ENCODE assay signal across 30 mouse cellular contexts in the genomic region with DNA sequence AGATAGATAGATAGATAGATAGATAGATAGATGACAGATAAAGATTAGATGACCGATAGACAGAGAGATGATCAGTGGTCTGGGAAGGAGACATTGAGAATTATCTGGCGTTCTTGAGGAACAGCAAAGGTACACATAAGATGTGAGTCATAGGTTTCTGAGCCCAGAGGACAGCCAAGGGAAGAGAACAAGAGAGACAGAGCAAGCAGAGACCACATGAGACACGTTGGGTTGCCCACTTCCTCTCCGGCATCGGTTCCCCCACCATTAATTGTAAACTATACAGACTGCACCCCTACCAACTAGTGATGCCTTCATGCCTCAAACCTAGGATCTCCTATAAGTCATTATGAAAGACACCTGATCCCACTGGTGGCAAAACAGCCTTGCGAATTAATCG. TPM values are rescaled to one million over a fixed set of nuclear protein-coding genes. Genes with fewer than 3 reads are reported as not detected.
DNase-seq lines count a peak whose midpoint lies in the region; ATAC-seq and TF ChIP-seq lines count a peak whose summit lies in the region.
"Had no signal": no experiment of that assay in that cellular context is flagged by ENCODE, and none has a peak within 500 bp of the region (broad histone marks: within the 10 kb centered on the region; RNA-seq: fewer than 3 reads in every experiment).

No protein-coding gene starts in this region.

- no peak for TF ChIP-seq POLR2A in thymus, adult 2 months (IDR thresholded peaks at IDR 0.05; ENCODE audit: control insufficient read depth, extremely low read depth, insufficient read depth, low read length, poor library complexity)

- H3K27ac ChIP-seq in thymus, adult 2 months (ENCODE audit: control insufficient read depth, insufficient read depth, low read length), result no peak overlapping the region
- H3K27ac ChIP-seq: embryonic facial prominence, embryonic 10.5 days; embryonic facial prominence, embryonic 12.5 days; forebrain, embryonic 10.5 days; forebrain, embryonic 12.5 days had no signal

- DNase-seq in thymus, postnatal 0 days (ENCODE audit: low spot score), result peak; percentile 3
- no peak for DNase-seq in thymus, adult 2 months
- no peak for DNase-seq in lung, adult 18-20 months
- DNase-seq: adrenal gland, adult 2 months; adrenal gland, postnatal 10 days; adrenal gland, postnatal 25 days; B cell, adult 2 months; cerebellum, adult 11 months; cerebellum, adult 18-20 months; cerebellum, adult 8-10 months; cerebellum, adult 9-11 months; cerebellum, postnatal 14 days; cerebellum, postnatal 36 days had no signal

- no peak for TF ChIP-seq CTCF in thymus, adult 2 months (IDR thresholded peaks at IDR 0.05; ENCODE audit: borderline replicate concordance, control insufficient read depth, extremely low read depth, insufficient read depth, low read length, poor library complexity)

- H3K27me3 ChIP-seq in thymus, adult 2 months (ENCODE audit: control insufficient read depth, insufficient read depth, low read length), result no peaks in the 10 kb centered on the region
- H3K27me3 ChIP-seq: CH12.LX; embryonic facial prominence, embryonic 12.5 days; forebrain, embryonic 12.5 days had no signal

- WGBS in thymus, adult 2 months, result 40% methylated on average over 7 of the region's 7 CpGs

- peak; percentile 50; the same call in 1 of the 2 replicates for ATAC-seq in granulocyte monocyte progenitor cell, adult 5-6 weeks (replicated peaks; ENCODE audit: poor library complexity, severe bottlenecking)
- no peak for ATAC-seq in erythroblast, adult 5-6 weeks (replicated peaks; ENCODE audit: low FRiP score, poor library complexity, severe bottlenecking)
- ATAC-seq: CD4-positive, CD25-positive, alpha-beta regulatory T cell, adult 4 months; forebrain, embryonic 14.5 days; forebrain, embryonic 16.5 days; Patski had no signal

- H3K4me3 ChIP-seq in thymus, adult 2 months (ENCODE audit: control insufficient read depth, insufficient read depth, low read length), result no peak overlapping the region
- H3K4me3 ChIP-seq: embryonic facial prominence, embryonic 10.5 days; embryonic facial prominence, embryonic 12.5 days; erythroblast, embryonic 14.5 days; forebrain, embryonic 10.5 days; forebrain, embryonic 12.5 days had no signal

- H3K36me3 ChIP-seq in thymus, adult 2 months (ENCODE audit: control insufficient read depth, insufficient read depth, low read length), result no peaks in the 10 kb centered on the region
- H3K36me3 ChIP-seq: embryonic facial prominence, embryonic 10.5 days; embryonic facial prominence, embryonic 12.5 days; forebrain, embryonic 10.5 days; forebrain, embryonic 12.5 days; G1E had no signal

- no peaks in the 10 kb centered on the region; the same call in 1 of the 2 replicates for H3K4me1 ChIP-seq in thymus, adult 2 months (replicated peaks; ENCODE audit: control insufficient read depth, insufficient read depth, low read length)
- H3K4me1 ChIP-seq: embryonic facial prominence, embryonic 10.5 days; embryonic facial prominence, embryonic 12.5 days; forebrain, embryonic 10.5 days; forebrain, embryonic 12.5 days had no signal

RNA-seq across cellular contexts. Expression of gene Prss40, which starts 6.5 kb away (rescaled TPM):
- not detected in 2 replicates for polyA plus RNA-seq in thymus, postnatal 0 days (2015; fragmentation: Nextera tagmentation; extraction: Ambion mirVana)
- polyA plus RNA-seq in thymus, adult 2 months (2012; rRNA removed), result not detected in 2 replicates
- not detected in 2 replicates for total RNA-seq in granulocyte monocyte progenitor cell, adult 5-6 weeks (2014; fragmentation: Nextera tagmentation)
- not detected in 2 replicates for total RNA-seq in granulocyte monocyte progenitor cell, adult 5-6 weeks (2017)
- not detected in 2 replicates for total RNA-seq in erythroblast, adult 5-6 weeks (2015; ENCODE audit: low replicate concordance)
- not detected in 2 replicates for total RNA-seq in erythroblast, adult 5-6 weeks (2017; ENCODE audit: low replicate concordance)
- total RNA-seq: adrenal gland, adult 2 months; adrenal gland, postnatal 10 days; adrenal gland, postnatal 25 days; adrenal gland, postnatal 4 days; CH12.LX had no signal
- polyA plus RNA-seq: adrenal gland, adult 2 months; brain, embryonic 14.5 days; CD4-positive, CD25-positive, alpha-beta regulatory T cell, adult 4 months; cortical plate, adult 2 months; embryonic facial prominence, embryonic 10.5 days; embryonic facial prominence, embryonic 12.5 days; embryonic facial prominence, embryonic 14.5 days; erythroblast, embryonic 14.5 days; forebrain, embryonic 10.5 days; forebrain, embryonic 12.5 days; forebrain, embryonic 14.5 days; G1E; Patski had no signal

RNA-seq across cellular contexts. Expression of gene Cfc1, which starts 18.8 kb away (rescaled TPM):
- not detected in 2 replicates for polyA plus RNA-seq in thymus, postnatal 0 days (2015; fragmentation: Nextera tagmentation; extraction: Ambion mirVana)
- 0.20 TPM in 1 of 2 replicates, not detected in the other for polyA plus RNA-seq in thymus, adult 2 months (2012; rRNA removed)
- total RNA-seq in granulocyte monocyte progenitor cell, adult 5-6 weeks (2014; fragmentation: Nextera tagmentation), result not detected in 2 replicates
- not detected in 2 replicates for total RNA-seq in granulocyte monocyte progenitor cell, adult 5-6 weeks (2017)
- not detected in 2 replicates for total RNA-seq in erythroblast, adult 5-6 weeks (2015; ENCODE audit: low replicate concordance)
- not detected in 2 replicates for total RNA-seq in erythroblast, adult 5-6 weeks (2017; ENCODE audit: low replicate concordance)
- total RNA-seq: adrenal gland, adult 2 months; adrenal gland, postnatal 10 days; adrenal gland, postnatal 25 days; adrenal gland, postnatal 4 days; CH12.LX had no signal
- polyA plus RNA-seq: adrenal gland, adult 2 months; cortical plate, adult 2 months; erythroblast, embryonic 14.5 days; forebrain, embryonic 10.5 days; forebrain, embryonic 12.5 days; G1E; Patski had no signal

RNA-seq across cellular contexts. Expression of gene Amer3, which starts 25.2 kb away (rescaled TPM):
- polyA plus RNA-seq in thymus, postnatal 0 days (2015; fragmentation: Nextera tagmentation; extraction: Ambion mirVana), result not detected in 2 replicates
- polyA plus RNA-seq in thymus, adult 2 months (2012; rRNA removed), result not detected in 2 replicates
- total RNA-seq in granulocyte monocyte progenitor cell, adult 5-6 weeks (2014; fragmentation: Nextera tagmentation), result not detected in 2 replicates
- not detected in 2 replicates for total RNA-seq in granulocyte monocyte progenitor cell, adult 5-6 weeks (2017)
- total RNA-seq in erythroblast, adult 5-6 weeks (2015; ENCODE audit: low replicate concordance), result not detected in 2 replicates
- 0.56 TPM in 1 of 2 replicates, not detected in the other for total RNA-seq in erythroblast, adult 5-6 weeks (2017; ENCODE audit: low replicate concordance)
- polyA plus RNA-seq: CD4-positive, CD25-positive, alpha-beta regulatory T cell, adult 4 months; erythroblast, embryonic 14.5 days; G1E; Patski had no signal

RNA-seq across cellular contexts. Expression of gene Prss39, which starts 56.1 kb away (rescaled TPM):
- polyA plus RNA-seq in thymus, postnatal 0 days (2015; fragmentation: Nextera tagmentation; extraction: Ambion mirVana), result not detected in 2 replicates
- polyA plus RNA-seq in thymus, adult 2 months (2012; rRNA removed), result 0.10 and 0.35 TPM in 2 replicates
- 1.2 TPM in 1 of 2 replicates, not detected in the other for total RNA-seq in granulocyte monocyte progenitor cell, adult 5-6 weeks (2014; fragmentation: Nextera tagmentation)
- not detected in 2 replicates for total RNA-seq in granulocyte monocyte progenitor cell, adult 5-6 weeks (2017)
- total RNA-seq in erythroblast, adult 5-6 weeks (2015; ENCODE audit: low replicate concordance), result not detected in 2 replicates
- total RNA-seq in erythroblast, adult 5-6 weeks (2017; ENCODE audit: low replicate concordance), result not detected in 2 replicates
- total RNA-seq: adrenal gland, adult 2 months; adrenal gland, postnatal 10 days; adrenal gland, postnatal 25 days; adrenal gland, postnatal 4 days; CH12.LX had no signal
- polyA plus RNA-seq: adrenal gland, adult 2 months; brain, embryonic 14.5 days; CD4-positive, CD25-positive, alpha-beta regulatory T cell, adult 4 months; cortical plate, adult 2 months; embryonic facial prominence, embryonic 10.5 days; embryonic facial prominence, embryonic 12.5 days; embryonic facial prominence, embryonic 14.5 days; erythroblast, embryonic 14.5 days; forebrain, embryonic 10.5 days; forebrain, embryonic 12.5 days; forebrain, embryonic 14.5 days; forebrain, embryonic 16.5 days; G1E; Patski had no signal
